Mouse (Mus musculus): ENCODE data around the gene 1700037H04Rik. TPM values are rescaled to one million over a fixed set of nuclear protein-coding genes. Genes with fewer than 3 reads are reported as not detected.

The 1700037H04Rik gene
- polyA plus RNA-seq, 1 experiment = not detected

DNA sequence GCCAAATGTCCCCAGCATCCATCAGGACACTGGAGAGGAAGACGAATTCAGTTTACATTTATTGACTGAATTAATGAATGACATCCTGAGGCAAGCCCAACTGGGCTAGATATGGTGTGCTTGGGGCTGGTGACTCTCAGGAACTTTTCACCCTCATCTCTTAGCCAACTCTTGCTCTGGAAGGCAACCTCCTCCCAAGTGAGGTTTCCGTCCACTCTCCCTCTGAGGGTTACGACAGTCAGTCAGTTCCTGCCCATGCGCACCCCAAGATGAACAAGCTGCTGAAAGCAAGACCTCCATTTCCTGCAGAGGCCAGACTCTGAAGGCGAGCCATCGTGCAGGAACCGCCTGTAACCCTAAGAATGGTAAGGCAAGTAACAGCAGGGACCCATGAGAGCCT lies 2.9 kb downstream of the 1700037H04Rik start:
- Histone ChIP-seq H3K4me3 (ENCODE audit: insufficient read depth, low read depth, low read length) (no peak overlapping the region), H3K27ac (ENCODE audit: insufficient read depth, low read depth, low read length) (no peak overlapping the region), H3K4me1 (ENCODE audit: control insufficient read depth, insufficient read depth, low read length) (peaks cover 9% of the 10 kb centered on the region)
- TF ChIP-seq POLR2A (IDR thresholded peaks at IDR 0.05; ENCODE audit: insufficient read depth, low read depth, low read length) (no peak), CTCF (IDR thresholded peaks at IDR 0.05; ENCODE audit: insufficient read depth, low read depth, low read length) (no peak)
- WGBS = 94% methylated on average over 7 of the region's 7 CpGs

DNA sequence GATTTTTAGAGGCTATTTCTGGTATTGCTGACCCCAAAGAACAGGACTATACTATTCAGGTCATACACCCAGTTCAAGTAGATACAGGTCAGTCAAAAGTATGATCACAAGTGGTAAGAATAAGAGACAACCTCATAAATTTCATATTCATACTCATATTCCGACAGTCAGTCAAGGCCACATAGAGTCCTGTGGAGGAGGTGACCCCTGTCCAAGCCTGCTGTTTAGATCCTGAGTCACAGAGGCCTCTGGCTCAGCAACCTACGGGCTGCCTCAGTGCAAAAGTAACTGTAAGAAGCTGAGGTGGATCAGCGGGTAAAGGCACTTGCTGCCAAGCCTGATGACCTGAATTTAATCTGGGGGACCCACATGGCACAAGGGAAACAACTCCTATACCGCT lies 5.8 kb downstream of the 1700037H04Rik start:
- Histone ChIP-seq H3K4me3 (ENCODE audit: insufficient read depth, low read depth, low read length) (no peak overlapping the region), H3K4me1 (ENCODE audit: control insufficient read depth, insufficient read depth, low read length) (peaks cover 6% of the 10 kb centered on the region; the same call in 1 of the 2 replicates), H3K27ac (ENCODE audit: insufficient read depth, low read depth, low read length) (no peak overlapping the region)
- TF ChIP-seq CTCF (IDR thresholded peaks at IDR 0.05; ENCODE audit: insufficient read depth, low read depth, low read length) = no peak
- TF ChIP-seq POLR2A (IDR thresholded peaks at IDR 0.05; ENCODE audit: insufficient read depth, low read depth, low read length) = no peak
- WGBS = 92% methylated on average over 4 of the region's 4 CpGs

DNA sequence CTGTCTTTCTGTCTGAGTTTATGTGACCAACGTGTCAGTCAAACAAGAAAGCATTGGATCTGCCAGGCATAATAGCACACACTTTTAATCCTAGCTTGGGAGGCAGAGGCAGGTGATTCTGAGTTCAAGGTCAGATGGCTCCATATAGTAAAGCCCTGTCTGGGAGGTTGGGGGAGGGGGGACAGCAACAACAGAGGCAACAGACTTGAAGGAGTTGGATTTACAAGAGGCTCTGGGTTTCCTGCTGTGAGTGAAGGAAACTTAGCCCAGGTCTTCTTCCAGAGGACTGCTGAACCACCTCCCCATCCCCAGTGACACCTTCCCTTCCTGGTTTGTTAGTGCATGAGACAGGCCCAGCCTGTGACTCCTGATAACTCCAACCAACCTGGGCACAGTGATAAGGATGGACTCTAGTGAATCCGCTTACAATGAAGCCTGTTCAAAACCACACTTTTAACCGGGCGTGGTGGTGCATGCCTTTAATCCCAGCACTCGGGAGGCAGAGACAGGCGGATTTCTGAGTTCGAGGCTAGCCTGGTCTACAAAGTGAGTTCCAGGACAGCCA lies 7.6 kb downstream of the 1700037H04Rik start:
- TF ChIP-seq CTCF (IDR thresholded peaks at IDR 0.05; ENCODE audit: insufficient read depth, low read depth, low read length) (no peak), POLR2A (IDR thresholded peaks at IDR 0.05; ENCODE audit: insufficient read depth, low read depth, low read length) (no peak)
- 92% methylated on average over 7 of the region's 7 CpGs for WGBS
- Histone ChIP-seq H3K4me1 (ENCODE audit: control insufficient read depth, insufficient read depth, low read length) (no peaks in the 10 kb centered on the region), H3K27ac (ENCODE audit: insufficient read depth, low read depth, low read length) (no peak overlapping the region), H3K4me3 (ENCODE audit: insufficient read depth, low read depth, low read length) (no peak overlapping the region)

DNA sequence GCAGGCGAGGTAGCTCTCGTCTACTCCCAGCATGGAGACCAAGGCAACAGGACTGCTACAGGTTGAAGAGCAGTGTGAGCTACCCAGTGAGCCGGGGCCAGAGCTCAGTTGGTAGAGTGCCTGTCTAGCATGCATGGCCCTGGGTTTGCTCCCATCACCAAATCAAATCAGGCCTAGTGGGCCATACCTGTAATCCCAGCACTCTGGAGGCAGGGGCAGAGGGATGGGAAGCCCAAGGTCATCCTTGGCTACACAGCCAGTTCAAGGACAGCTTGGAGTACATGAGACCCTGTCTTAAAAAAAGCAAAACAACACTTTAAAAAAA lies 10.7 kb downstream of the 1700037H04Rik start:
- no peak overlapping the region for H3K4me3 ChIP-seq (ENCODE audit: insufficient read depth, low read depth, low read length)
- H3K27ac ChIP-seq (ENCODE audit: insufficient read depth, low read depth, low read length) = no peak overlapping the region
- TF ChIP-seq POLR2A (IDR thresholded peaks at IDR 0.05; ENCODE audit: insufficient read depth, low read depth, low read length) (no peak), CTCF (IDR thresholded peaks at IDR 0.05; ENCODE audit: insufficient read depth, low read depth, low read length) (no peak)
- H3K4me1 ChIP-seq (ENCODE audit: control insufficient read depth, insufficient read depth, low read length) = no peaks in the 10 kb centered on the region
- WGBS = 95% methylated on average over 3 of the region's 3 CpGs

DNA sequence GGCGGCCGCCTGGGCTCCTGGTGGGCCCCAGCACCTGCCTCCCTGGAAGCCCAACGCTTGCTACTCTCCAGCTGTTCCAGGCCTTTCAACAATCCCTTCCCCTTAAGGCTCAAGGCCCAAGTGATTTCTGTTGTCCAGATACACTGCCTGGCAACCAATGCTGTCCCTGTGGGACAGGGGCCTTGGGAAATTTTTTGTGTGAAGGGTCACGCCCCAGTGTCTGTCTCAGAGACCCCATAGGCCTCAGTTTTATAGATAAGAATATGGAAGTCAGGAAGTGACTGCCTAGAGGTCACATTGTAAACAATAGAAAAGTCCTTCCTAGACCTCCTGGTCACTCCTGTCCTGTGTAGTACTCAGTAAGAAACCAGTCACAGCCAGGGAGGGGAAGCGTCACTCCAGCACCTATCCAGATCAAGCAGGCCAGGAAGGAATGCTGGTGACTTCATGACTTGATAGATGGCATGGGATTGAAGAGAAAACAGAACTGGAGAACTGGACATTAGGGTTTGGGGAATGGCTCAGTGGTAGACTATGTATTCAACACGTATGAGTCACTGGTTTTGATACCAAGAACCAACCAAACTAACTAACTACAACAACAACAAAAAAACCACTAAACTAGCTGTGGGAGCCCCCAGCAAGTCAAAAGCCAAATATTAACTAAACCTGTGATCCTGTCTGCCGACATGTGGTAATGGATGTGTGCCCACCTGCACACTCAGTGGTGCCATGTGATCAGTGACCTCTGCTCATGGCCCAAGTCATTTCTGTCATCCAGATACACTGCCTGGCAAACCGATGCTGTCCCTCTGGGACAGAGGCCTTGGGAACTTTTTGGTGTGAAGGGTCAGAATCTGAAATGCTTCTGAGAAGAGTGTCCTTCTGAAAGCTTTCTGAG lies 11.3 kb downstream of the 1700037H04Rik start:
- Histone ChIP-seq H3K4me3 (ENCODE audit: insufficient read depth, low read depth, low read length) (no peak overlapping the region), H3K4me1 (ENCODE audit: control insufficient read depth, insufficient read depth, low read length) (no peaks in the 10 kb centered on the region), H3K27ac (ENCODE audit: insufficient read depth, low read depth, low read length) (no peak overlapping the region)
- TF ChIP-seq POLR2A (IDR thresholded peaks at IDR 0.05; ENCODE audit: insufficient read depth, low read depth, low read length) (no peak), CTCF (IDR thresholded peaks at IDR 0.05; ENCODE audit: insufficient read depth, low read depth, low read length) (no peak)
- WGBS = 93% methylated on average over 8 of the region's 8 CpGs

DNA sequence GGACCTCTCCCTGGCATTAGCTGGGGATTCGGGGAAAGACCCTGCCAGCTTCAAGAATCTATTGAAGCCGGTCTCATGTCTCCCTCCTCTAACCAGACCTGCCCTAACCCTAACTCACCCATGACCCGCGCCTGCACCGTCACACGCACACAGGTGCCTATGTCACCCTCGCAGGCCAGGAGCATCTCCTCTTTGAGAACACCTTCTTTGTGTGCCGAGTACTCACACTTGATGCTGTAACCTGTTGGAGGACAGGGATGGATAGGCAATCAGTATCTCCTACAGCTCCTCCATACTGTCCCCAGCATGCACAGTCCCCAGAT lies 12.9 kb downstream of the 1700037H04Rik start:
- Histone ChIP-seq H3K4me3 (ENCODE audit: insufficient read depth, low read depth, low read length) (no peak overlapping the region), H3K4me1 (ENCODE audit: control insufficient read depth, insufficient read depth, low read length) (peaks cover 7% of the 10 kb centered on the region; the same call in 1 of the 2 replicates), H3K27ac (ENCODE audit: insufficient read depth, low read depth, low read length) (no peak overlapping the region)
- 96% methylated on average over 8 of the region's 8 CpGs for WGBS
- TF ChIP-seq CTCF (IDR thresholded peaks at IDR 0.05; ENCODE audit: insufficient read depth, low read depth, low read length) (no peak), POLR2A (IDR thresholded peaks at IDR 0.05; ENCODE audit: insufficient read depth, low read depth, low read length) (no peak)

DNA sequence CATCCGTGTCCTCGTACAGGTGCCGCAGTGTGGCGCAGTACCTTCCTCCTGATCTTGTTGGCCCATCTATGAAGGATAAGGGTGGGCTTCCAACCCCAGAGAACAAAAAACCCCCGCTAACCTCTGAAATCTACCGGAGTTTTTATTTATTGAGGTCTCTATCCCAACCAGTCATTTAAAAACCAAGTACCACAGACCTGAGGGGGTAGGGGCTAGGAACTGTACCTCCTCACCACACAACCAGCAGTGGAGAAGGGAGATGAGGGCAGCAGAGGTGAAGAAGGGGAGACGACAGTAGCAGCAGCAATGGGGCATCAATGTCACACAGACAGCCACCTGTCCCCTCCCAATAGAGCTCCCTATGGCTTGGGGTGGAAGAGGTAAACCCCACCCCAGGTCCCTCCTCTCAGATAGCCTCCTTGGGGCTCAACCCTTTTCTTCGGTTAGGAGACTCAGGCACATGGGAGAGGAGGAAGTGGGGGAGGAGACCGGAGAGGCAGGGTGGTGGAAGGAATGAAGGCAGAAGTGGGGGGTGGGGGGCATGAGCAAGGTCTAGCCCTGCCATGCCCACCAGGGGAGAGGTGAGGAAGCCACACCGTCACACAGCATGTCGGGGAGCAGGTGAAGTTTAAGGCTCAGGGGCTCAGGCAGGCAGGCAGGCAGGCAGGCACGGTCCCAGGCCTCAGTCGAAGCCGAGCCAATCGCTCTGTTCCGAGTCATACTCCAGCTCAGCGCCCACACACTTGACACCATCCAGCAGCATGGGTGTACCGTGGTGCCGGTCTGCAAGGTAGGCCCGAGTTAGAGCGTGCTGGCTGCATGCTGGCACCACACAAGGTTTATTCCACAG lies 13.5 kb downstream of the 1700037H04Rik start:
- no peak overlapping the region for H3K4me3 ChIP-seq (ENCODE audit: insufficient read depth, low read depth, low read length)
- peaks cover 7% of the 10 kb centered on the region; the same call in 1 of the 2 replicates for H3K4me1 ChIP-seq (ENCODE audit: control insufficient read depth, insufficient read depth, low read length)
- no peak for TF ChIP-seq CTCF (IDR thresholded peaks at IDR 0.05; ENCODE audit: insufficient read depth, low read depth, low read length)
- TF ChIP-seq POLR2A (IDR thresholded peaks at IDR 0.05; ENCODE audit: insufficient read depth, low read depth, low read length) = no peak
- WGBS = 89% methylated on average over 21 of the region's 21 CpGs
- no peak overlapping the region for H3K27ac ChIP-seq (ENCODE audit: insufficient read depth, low read depth, low read length)

DNA sequence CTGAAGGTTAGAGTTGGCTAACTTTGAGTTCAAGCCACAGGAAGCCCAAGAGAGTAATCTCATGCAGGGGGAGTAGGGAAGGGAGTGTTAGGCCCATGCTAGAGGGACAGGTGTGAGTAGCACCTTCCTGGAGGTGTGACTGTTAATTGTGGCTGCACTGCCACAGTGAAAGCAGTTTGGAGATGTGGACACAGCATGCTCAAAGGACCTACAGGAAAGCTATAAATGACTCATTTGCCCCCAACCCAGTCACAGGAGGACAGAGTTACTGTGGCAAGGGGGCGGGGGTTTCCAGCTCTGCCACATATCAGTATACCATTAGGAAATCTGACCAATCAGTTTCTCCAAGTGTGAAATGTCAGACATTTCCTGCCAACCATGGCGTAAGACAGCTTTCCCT lies 14.3 kb downstream of the 1700037H04Rik start:
- Histone ChIP-seq H3K4me3 (ENCODE audit: insufficient read depth, low read depth, low read length) (no peak overlapping the region), H3K27ac (ENCODE audit: insufficient read depth, low read depth, low read length) (no peak overlapping the region), H3K4me1 (ENCODE audit: control insufficient read depth, insufficient read depth, low read length) (peaks cover 7% of the 10 kb centered on the region; the same call in 1 of the 2 replicates)
- WGBS = 93% methylated on average over 2 of the region's 2 CpGs
- TF ChIP-seq CTCF (IDR thresholded peaks at IDR 0.05; ENCODE audit: insufficient read depth, low read depth, low read length) = no peak
- TF ChIP-seq POLR2A (IDR thresholded peaks at IDR 0.05; ENCODE audit: insufficient read depth, low read depth, low read length) = no peak

DNA sequence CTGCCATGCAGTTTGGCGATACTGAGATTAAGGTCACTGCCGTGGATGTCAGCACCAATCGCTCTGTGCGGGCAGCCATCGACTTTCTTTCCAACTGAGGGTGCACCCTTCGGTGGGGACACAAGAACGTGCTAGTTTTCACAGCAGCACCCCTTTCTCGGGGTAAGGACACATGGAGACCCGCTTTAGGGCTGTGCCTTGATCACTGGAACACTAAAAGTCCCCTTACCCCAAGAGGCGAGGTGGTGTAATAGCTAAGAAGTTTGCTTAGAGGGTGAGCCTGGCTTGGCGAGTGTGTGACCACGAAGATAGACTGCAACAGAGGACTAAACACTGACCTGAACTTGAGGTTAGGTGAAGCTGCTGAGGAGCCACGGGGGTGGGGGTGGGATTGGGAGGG lies 14.8 kb downstream of the 1700037H04Rik start:
- Histone ChIP-seq H3K4me1 (ENCODE audit: control insufficient read depth, insufficient read depth, low read length) (peaks cover 7% of the 10 kb centered on the region; the same call in 1 of the 2 replicates), H3K27ac (ENCODE audit: insufficient read depth, low read depth, low read length) (no peak overlapping the region), H3K4me3 (ENCODE audit: insufficient read depth, low read depth, low read length) (no peak overlapping the region)
- TF ChIP-seq POLR2A (IDR thresholded peaks at IDR 0.05; ENCODE audit: insufficient read depth, low read depth, low read length) (no peak), CTCF (IDR thresholded peaks at IDR 0.05; ENCODE audit: insufficient read depth, low read depth, low read length) (no peak)
- 82% methylated on average over 13 of the region's 13 CpGs for WGBS
